Mouse (Mus musculus) testis, adult 2 months (tissue): ENCODE data around the gene Frmd5.
A peak's percentile ranks its signal among the peaks of the same experiment; 100 is the strongest.

Source experiments
- CTCF ChIP-seq: fragments of 200-500 bp; IDR thresholded peaks from 2 replicates; pipeline ENCODE4 v1.5.1; 2012; ENCODE audit warnings: low read depth, mild to moderate bottlenecking, inconsistent platforms, low read length, moderate library complexity; ENCODE audit not compliant: control insufficient read depth, insufficient read depth, insufficient replicate concordance
- POLR2A ChIP-seq: fragments of 200-500 bp; IDR thresholded peaks from 2 replicates; pipeline ENCODE4 v1.6.1; 2012; ENCODE audit warnings: low read depth, mild to moderate bottlenecking, inconsistent platforms, low read length, moderate library complexity; ENCODE audit not compliant: control insufficient read depth

DNA sequence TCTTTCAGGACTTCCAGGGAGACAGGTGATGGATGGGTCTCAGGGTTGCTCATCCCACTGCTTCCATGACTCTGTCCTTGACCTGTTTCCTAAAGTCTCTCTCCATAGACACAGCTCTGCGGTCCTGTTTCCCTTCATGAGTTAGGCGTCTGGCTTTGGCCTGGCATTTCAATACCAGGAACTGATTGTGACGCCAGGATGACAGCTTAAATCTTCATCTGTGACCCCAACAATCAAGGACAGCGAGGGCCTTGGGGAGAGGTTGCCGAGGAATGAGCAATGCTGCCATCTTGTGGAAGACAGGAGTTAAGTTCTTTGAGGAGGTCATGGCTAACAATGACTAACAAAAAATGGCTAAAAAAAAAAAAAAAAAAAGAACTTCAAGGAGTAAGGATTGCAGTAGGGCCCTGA is 25.6 kb upstream of the Frmd5 start:
- TF ChIP-seq POLR2A (no peak), CTCF (peak; percentile 62; the same call in 1 of the 2 replicates)
